Mouse (Mus musculus): ENCODE measurements around the gene Sardh. TPM values are rescaled to one million over a fixed set of nuclear protein-coding genes. Genes with fewer than 3 reads are reported as not detected.
A peak's percentile ranks its signal among the peaks of the same experiment; 100 is the strongest.

The Sardh gene
- polyA plus RNA-seq, 1 experiment from 2014 or later, result 6.3 TPM

- Histone ChIP-seq H3K36me3 (no peaks in the 10 kb centered on the region), H3K4me3 (replicated peaks) (no peak overlapping the region), H3K9ac (no peak overlapping the region), H3K4me2 (replicated peaks) (no peak overlapping the region), H3K27ac (replicated peaks) (no peak overlapping the region), H3K4me1 (peaks cover 25% of the 10 kb centered on the region), H3K9me3 (replicated peaks) (no peaks in the 10 kb centered on the region), H3K27me3 (no peaks in the 10 kb centered on the region)
- WGBS, result 78% methylated on average over 2 of the region's 2 CpGs
- no peak for ATAC-seq (ENCODE audit: insufficient number of reproducible peaks, low FRiP score, low TSS enrichment, low read depth)
Measured at GRCm38 (mm10) chr2:27166074-27166473, 82.1 kb downstream of the Sardh start.

- no peak within 1 kb of the TSS for H3K4me3 ChIP-seq (replicated peaks)
- no peak within 1 kb of the TSS for H3K9ac ChIP-seq
- WGBS, result 68% methylated on average over 12 of the region's 12 CpGs
- peaks cover 25% of the 10 kb centered on the region for H3K4me1 ChIP-seq
- H3K9me3 ChIP-seq (replicated peaks), result no peaks in the 10 kb centered on the region
- H3K27me3 ChIP-seq, result no peaks in the 10 kb centered on the region
- no peaks in the 10 kb centered on the region for H3K36me3 ChIP-seq
- no peak within 1 kb of the TSS for H3K27ac ChIP-seq (replicated peaks)
- no peak within 1 kb of the TSS for H3K4me2 ChIP-seq (replicated peaks)
- no peak for ATAC-seq (ENCODE audit: insufficient number of reproducible peaks, low FRiP score, low TSS enrichment, low read depth)
Measured at GRCm38 (mm10) chr2:27164796-27165590, 83.1 kb downstream of the Sardh start, which contains the start of gene Dbh. TSS of gene Dbh (plus strand) at chr2:27165233.

GRCm38 (mm10) chr2:27163851-27164250 lies 84.3 kb downstream of the Sardh start:
- Histone ChIP-seq H3K36me3 (no peaks in the 10 kb centered on the region), H3K27me3 (no peaks in the 10 kb centered on the region), H3K9ac (no peak overlapping the region; the same call in 1 of the 2 replicates), H3K4me3 (replicated peaks) (no peak overlapping the region), H3K4me2 (replicated peaks) (no peak overlapping the region), H3K9me3 (replicated peaks) (no peaks in the 10 kb centered on the region), H3K4me1 (peaks cover 25% of the 10 kb centered on the region), H3K27ac (replicated peaks) (no peak overlapping the region)
- no peak for ATAC-seq (ENCODE audit: insufficient number of reproducible peaks, low FRiP score, low TSS enrichment, low read depth)
- 51% methylated on average over 5 of the region's 5 CpGs for WGBS

- peaks cover 21% of the 10 kb centered on the region for H3K4me1 ChIP-seq
- no peak overlapping the region for H3K27ac ChIP-seq (replicated peaks)
- no peaks in the 10 kb centered on the region for H3K9me3 ChIP-seq (replicated peaks)
- no peak for ATAC-seq (ENCODE audit: insufficient number of reproducible peaks, low FRiP score, low TSS enrichment, low read depth)
- H3K4me3 ChIP-seq (replicated peaks), result no peak overlapping the region
- H3K9ac ChIP-seq, result no peak overlapping the region
- no peak overlapping the region for H3K4me2 ChIP-seq (replicated peaks)
- H3K27me3 ChIP-seq, result no peaks in the 10 kb centered on the region
- WGBS, result 55% methylated on average over 11 of the region's 11 CpGs
- no peaks in the 10 kb centered on the region for H3K36me3 ChIP-seq
Measured at GRCm38 (mm10) chr2:27162656-27163055, 85.5 kb downstream of the Sardh start.

- Histone ChIP-seq H3K27me3 (no peaks in the 10 kb centered on the region), H3K4me2 (replicated peaks) (no peak overlapping the region), H3K36me3 (no peaks in the 10 kb centered on the region), H3K9me3 (replicated peaks) (no peaks in the 10 kb centered on the region), H3K27ac (replicated peaks) (no peak overlapping the region), H3K4me3 (replicated peaks) (no peak overlapping the region), H3K9ac (no peak overlapping the region), H3K4me1 (peaks cover 10% of the 10 kb centered on the region; the same call in 1 of the 2 replicates)
- 86% methylated on average over 2 of the region's 2 CpGs for WGBS
- ATAC-seq (ENCODE audit: insufficient number of reproducible peaks, low FRiP score, low TSS enrichment, low read depth), result no peak
Measured at GRCm38 (mm10) chr2:27161526-27161925, 86.6 kb downstream of the Sardh start.

GRCm38 (mm10) chr2:27156596-27156995 lies 91.5 kb downstream of the Sardh start:
- Histone ChIP-seq H3K36me3 (no peaks in the 10 kb centered on the region), H3K9me3 (replicated peaks) (no peaks in the 10 kb centered on the region), H3K27me3 (no peaks in the 10 kb centered on the region), H3K27ac (replicated peaks) (no peak overlapping the region), H3K4me2 (replicated peaks) (no peak overlapping the region), H3K9ac (no peak overlapping the region), H3K4me1 (no peaks in the 10 kb centered on the region), H3K4me3 (replicated peaks) (no peak overlapping the region)
- ATAC-seq (ENCODE audit: insufficient number of reproducible peaks, low FRiP score, low TSS enrichment, low read depth), result no peak
- 64% methylated on average over 6 of the region's 6 CpGs for WGBS

- H3K27me3 ChIP-seq, result no peaks in the 10 kb centered on the region
- H3K27ac ChIP-seq (replicated peaks), result no peak overlapping the region
- H3K36me3 ChIP-seq, result no peaks in the 10 kb centered on the region
- no peak for ATAC-seq (ENCODE audit: insufficient number of reproducible peaks, low FRiP score, low TSS enrichment, low read depth)
- H3K9ac ChIP-seq, result no peak overlapping the region
- H3K9me3 ChIP-seq (replicated peaks), result no peaks in the 10 kb centered on the region
- no peak overlapping the region for H3K4me2 ChIP-seq (replicated peaks)
- H3K4me3 ChIP-seq (replicated peaks), result no peak overlapping the region
- no peaks in the 10 kb centered on the region for H3K4me1 ChIP-seq
- 74% methylated on average over 10 of the region's 10 CpGs for WGBS
Measured at GRCm38 (mm10) chr2:27154466-27155185, 93.5 kb downstream of the Sardh start.

- no peaks in the 10 kb centered on the region for H3K27me3 ChIP-seq
- H3K4me3 ChIP-seq (replicated peaks), result no peak overlapping the region
- ATAC-seq (ENCODE audit: insufficient number of reproducible peaks, low FRiP score, low TSS enrichment, low read depth), result no peak
- no peaks in the 10 kb centered on the region for H3K9me3 ChIP-seq (replicated peaks)
- no peak overlapping the region for H3K27ac ChIP-seq (replicated peaks)
- H3K9ac ChIP-seq, result no peak overlapping the region
- no peaks in the 10 kb centered on the region for H3K36me3 ChIP-seq
- no peaks in the 10 kb centered on the region for H3K4me1 ChIP-seq
- H3K4me2 ChIP-seq (replicated peaks), result no peak overlapping the region
- WGBS, result 26% methylated on average over 2 of the region's 2 CpGs
Measured at GRCm38 (mm10) chr2:27149457-27149856, 98.7 kb downstream of the Sardh start.

GRCm38 (mm10) chr2:27146840-27147239 lies 101.3 kb downstream of the Sardh start:
- WGBS, result 73% methylated on average over 6 of the region's 6 CpGs
- Histone ChIP-seq H3K36me3 (no peaks in the 10 kb centered on the region), H3K9ac (no peak overlapping the region), H3K4me2 (replicated peaks) (no peak overlapping the region), H3K4me1 (peaks cover 9% of the 10 kb centered on the region), H3K27me3 (peaks cover 13% of the 10 kb centered on the region), H3K4me3 (replicated peaks) (no peak overlapping the region), H3K27ac (replicated peaks) (no peak overlapping the region), H3K9me3 (replicated peaks) (no peaks in the 10 kb centered on the region)
- ATAC-seq (ENCODE audit: insufficient number of reproducible peaks, low FRiP score, low TSS enrichment, low read depth), result no peak

GRCm38 (mm10) chr2:27144957-27145356 lies 103.2 kb downstream of the Sardh start:
- H3K4me1 ChIP-seq, result peaks cover 10% of the 10 kb centered on the region
- no peak overlapping the region for H3K9ac ChIP-seq
- no peak overlapping the region for H3K27ac ChIP-seq (replicated peaks)
- ATAC-seq (ENCODE audit: insufficient number of reproducible peaks, low FRiP score, low TSS enrichment, low read depth), result no peak
- no peaks in the 10 kb centered on the region for H3K9me3 ChIP-seq (replicated peaks)
- no peak overlapping the region for H3K4me2 ChIP-seq (replicated peaks)
- H3K36me3 ChIP-seq, result no peaks in the 10 kb centered on the region
- H3K27me3 ChIP-seq, result peaks cover 30% of the 10 kb centered on the region
- no peak overlapping the region for H3K4me3 ChIP-seq (replicated peaks)
- WGBS, result 65% methylated on average over 2 of the region's 2 CpGs

- H3K9me3 ChIP-seq (replicated peaks), result no peaks in the 10 kb centered on the region
- H3K4me1 ChIP-seq, result peaks cover 10% of the 10 kb centered on the region
- no peaks in the 10 kb centered on the region for H3K36me3 ChIP-seq
- H3K4me3 ChIP-seq (replicated peaks), result peak within 1 kb of the TSS; percentile 41
- no peak within 1 kb of the TSS for H3K9ac ChIP-seq
- no peak within 1 kb of the TSS for H3K27ac ChIP-seq (replicated peaks)
- WGBS, result 1% methylated on average over 58 of the region's 62 CpGs
- H3K27me3 ChIP-seq, result peaks cover 43% of the 10 kb centered on the region
- peak; percentile 29; the same call in 1 of the 2 replicates for ATAC-seq (ENCODE audit: insufficient number of reproducible peaks, low FRiP score, low TSS enrichment, low read depth)
- H3K4me2 ChIP-seq (replicated peaks), result peak within 1 kb of the TSS; percentile 90
Measured at GRCm38 (mm10) chr2:27141950-27142693, 106.0 kb downstream of the Sardh start, which contains the start of gene Fam163b. TSS of gene Fam163b (minus strand) at chr2:27142491.

All from embryonic facial prominence, embryonic 15.5 days (tissue).